In genomic region chr9:67049836-67050235, GRCm38 (mm10) we compare ENCODE assay signal across 10 mouse cellular contexts. TPM values are rescaled to one million over a fixed set of nuclear protein-coding genes. Genes with fewer than 3 reads are reported as not detected.
A peak's percentile ranks its signal among the peaks of the same experiment; 100 is the strongest.
DNase-seq lines count a peak whose midpoint lies in the region; ATAC-seq and TF ChIP-seq lines count a peak whose summit lies in the region.
"Had no signal": no experiment of that assay in that cellular context is flagged by ENCODE, and none has a peak within 500 bp of the region (broad histone marks: within the 10 kb centered on the region; RNA-seq: fewer than 3 reads in every experiment).

No protein-coding gene starts in this region.

- no peak for TF ChIP-seq POLR2A in cortical plate, adult 2 months (IDR thresholded peaks at IDR 0.05; ENCODE audit: extremely low read depth, insufficient read depth, low read length)

- 0 out of 2 replicates have a peak, but pooled peaks cover 3% of the 10 kb centered on the region for H3K27me3 ChIP-seq in heart, embryonic 13.5 days (replicated peaks)
- H3K27me3 ChIP-seq in hindbrain, postnatal 0 days (ENCODE audit: insufficient read depth, low read length): no peaks in the 10 kb centered on the region
- peaks cover 13% of the 10 kb centered on the region for H3K27me3 ChIP-seq in midbrain, postnatal 0 days (ENCODE audit: insufficient read depth, low read length)

- no peak for DNase-seq in heart, postnatal 4 days
- peak; percentile 14 for DNase-seq in hindbrain, postnatal 0 days (ENCODE audit: low spot score)
- no peak for DNase-seq in midbrain, postnatal 0 days (ENCODE audit: low spot score)
- no peak for DNase-seq in urinary bladder, postnatal 36 days (ENCODE audit: low spot score in 2 of 2)
- no peak for DNase-seq in layer of hippocampus, adult 11-12 months (ENCODE audit: low spot score)
- no peak for DNase-seq in adrenal gland, adult 8-10 months

- H3K9me3 ChIP-seq in heart, embryonic 13.5 days: no peaks in the 10 kb centered on the region
- H3K9me3 ChIP-seq in hindbrain, postnatal 0 days (ENCODE audit: low read length): no peaks in the 10 kb centered on the region
- no peaks in the 10 kb centered on the region for H3K9me3 ChIP-seq in midbrain, postnatal 0 days (ENCODE audit: low read length)

- WGBS in heart, embryonic 13.5 days: 16% methylated on average over 7 of the region's 7 CpGs
- 19% methylated on average over 7 of the region's 7 CpGs for WGBS in hindbrain, postnatal 0 days
- WGBS in midbrain, postnatal 0 days: 23% methylated on average over 7 of the region's 7 CpGs

- H3K9ac ChIP-seq in heart, embryonic 13.5 days: peak overlapping the region; percentile 100
- H3K9ac ChIP-seq in hindbrain, postnatal 0 days (replicated peaks; ENCODE audit: low read length): no peak overlapping the region
- H3K9ac ChIP-seq in midbrain, postnatal 0 days (replicated peaks; ENCODE audit: low read length, poor library complexity, severe bottlenecking): peak overlapping the region; percentile 55

- H3K4me3 ChIP-seq in heart, embryonic 13.5 days: peak overlapping the region; percentile 93
- peak overlapping the region; percentile 59; the same call in 1 of the 2 replicates for H3K4me3 ChIP-seq in cortical plate, adult 2 months (ENCODE audit: insufficient read depth, low read length)
- H3K4me3 ChIP-seq in hindbrain, postnatal 0 days (ENCODE audit: low read length): peak overlapping the region; percentile 54
- peak overlapping the region; percentile 51; the same call in 1 of the 2 replicates for H3K4me3 ChIP-seq in midbrain, postnatal 0 days (ENCODE audit: low read depth, low read length)

- no peak for TF ChIP-seq CTCF in cortical plate, adult 2 months (IDR thresholded peaks at IDR 0.05; ENCODE audit: extremely low read depth, insufficient read depth, low read length)
- no peak for TF ChIP-seq CTCF in hindbrain, postnatal 0 days (IDR thresholded peaks at IDR 0.05; ENCODE audit: low read depth)
- TF ChIP-seq CTCF in midbrain, postnatal 0 days (IDR thresholded peaks at IDR 0.05): no peak

- no peak for ATAC-seq in heart, embryonic 13.5 days (ENCODE audit: extremely low read depth, insufficient number of reproducible peaks, low FRiP score, low TSS enrichment)
- 0 out of 2 replicates have a peak, but pooled peaks have one; percentile 12 for ATAC-seq in hindbrain, postnatal 0 days
- no peak for ATAC-seq in midbrain, postnatal 0 days (ENCODE audit: low FRiP score)

- peaks cover 8% of the 10 kb centered on the region for H3K36me3 ChIP-seq in heart, embryonic 13.5 days
- no peaks in the 10 kb centered on the region for H3K36me3 ChIP-seq in hindbrain, postnatal 0 days (ENCODE audit: insufficient read depth, low read length)
- H3K36me3 ChIP-seq in midbrain, postnatal 0 days (ENCODE audit: insufficient read depth, low read length): no peaks in the 10 kb centered on the region
- H3K36me3 ChIP-seq: G1E had no signal

- peaks cover 26% of the 10 kb centered on the region for H3K4me1 ChIP-seq in heart, embryonic 13.5 days
- H3K4me1 ChIP-seq in cortical plate, adult 2 months (ENCODE audit: control insufficient read depth, insufficient read depth, low read length): no peaks in the 10 kb centered on the region
- H3K4me1 ChIP-seq in hindbrain, postnatal 0 days (ENCODE audit: insufficient read depth, low read length): peaks cover 19% of the 10 kb centered on the region; the same call in 1 of the 2 replicates
- peaks cover 13% of the 10 kb centered on the region for H3K4me1 ChIP-seq in midbrain, postnatal 0 days (ENCODE audit: insufficient read depth, low read length)

- peak overlapping the region; percentile 93 for H3K4me2 ChIP-seq in heart, embryonic 13.5 days
- peak overlapping the region; percentile 96 for H3K4me2 ChIP-seq in hindbrain, postnatal 0 days (ENCODE audit: low read depth, low read length)
- H3K4me2 ChIP-seq in midbrain, postnatal 0 days (ENCODE audit: low read depth, low read length, poor library complexity, severe bottlenecking): peak overlapping the region; percentile 91

- H3K27ac ChIP-seq in heart, embryonic 13.5 days (replicated peaks): peak overlapping the region; percentile 100
- H3K27ac ChIP-seq in cortical plate, adult 2 months (ENCODE audit: insufficient read depth, low read length): no peak overlapping the region
- H3K27ac ChIP-seq in hindbrain, postnatal 0 days: no peak overlapping the region
- no peak overlapping the region for H3K27ac ChIP-seq in midbrain, postnatal 0 days (ENCODE audit: low read depth, low read length)
- H3K27ac ChIP-seq: macrophage had no signal

RNA-seq across cellular contexts. Expression of gene Tpm1, which starts 0.6 kb away (rescaled TPM):
- 3,954 and 4,354 TPM in 2 replicates for polyA plus RNA-seq in heart, embryonic 13.5 days (2015; fragmentation: Nextera tagmentation; extraction: Ambion mirVana)
- 1,000 to 10,000 TPM; 7,269 to 8,107 TPM for total RNA-seq in heart, postnatal 4 days (2021)
- polyA plus RNA-seq in cortical plate, adult 2 months (2012; rRNA removed): 234 and 242 TPM in 2 replicates
- total RNA-seq in hindbrain, postnatal 0 days (2014; rRNA removed): 98.8 and 120 TPM in 2 replicates
- 177 and 180 TPM in 2 replicates for polyA plus RNA-seq in hindbrain, postnatal 0 days (2015; fragmentation: Nextera tagmentation; extraction: Ambion mirVana)
- total RNA-seq in midbrain, postnatal 0 days (2014; rRNA removed): 124 and 147 TPM in 2 replicates
- polyA plus RNA-seq in midbrain, postnatal 0 days (2015; fragmentation: Nextera tagmentation; extraction: Ambion mirVana): 162 and 177 TPM in 2 replicates
- 100 to 1,000 TPM; 153 to 277 (median 212) TPM for total RNA-seq in adrenal gland, adult 8-10 months (2022)

Comparison
In these comparisons a context has a peak if more than half of its experiments do, and no peak if none do; other contexts are left out.
1. RNA of gene Tpm1, which starts 0.6 kb away (total RNA-seq): 7,269 to 8,107 TPM in heart, postnatal 4 days; 153 to 277 TPM in adrenal gland, adult 8-10 months, 124 to 147 TPM in midbrain, postnatal 0 days and 98.8 to 120 TPM in hindbrain, postnatal 0 days; every median in the first group is over 10 times any median in the second.
2. Peak in every context shown above with its lines, with median percentiles within 50 percentile points of each other: H3K4me2 ChIP-seq and H3K4me3 ChIP-seq.